ENCODE assay signal across 8 mouse cellular contexts in genomic region chr2:90667388-90668265, GRCm38 (mm10). TPM values are rescaled to one million over a fixed set of nuclear protein-coding genes. Genes with fewer than 3 reads are reported as not detected.
DNase-seq lines count a peak whose midpoint lies in the region; ATAC-seq lines count a peak whose summit lies in the region.

No protein-coding gene starts in this region.

- no peak overlapping the region for H3K27ac ChIP-seq in midbrain, embryonic 12.5 days (replicated peaks)
- H3K27ac ChIP-seq in midbrain, embryonic 10.5 days (replicated peaks) = no peak overlapping the region
- peak overlapping the region; percentile 85 for H3K27ac ChIP-seq in embryonic facial prominence, embryonic 13.5 days
- peak overlapping the region; percentile 64 for H3K27ac ChIP-seq in liver, embryonic 12.5 days

- H3K4me1 ChIP-seq in midbrain, embryonic 12.5 days = no peaks in the 10 kb centered on the region
- peaks cover 9% of the 10 kb centered on the region; the same call in 1 of the 2 replicates for H3K4me1 ChIP-seq in midbrain, embryonic 10.5 days
- peaks cover 19% of the 10 kb centered on the region for H3K4me1 ChIP-seq in embryonic facial prominence, embryonic 13.5 days
- peaks cover 32% of the 10 kb centered on the region for H3K4me1 ChIP-seq in liver, embryonic 12.5 days

- peak overlapping the region; percentile 34; the same call in 1 of the 2 replicates for H3K9ac ChIP-seq in midbrain, embryonic 12.5 days (replicated peaks)
- 0 out of 2 replicates have a peak overlapping the region, but pooled peaks have one; percentile 27 for H3K9ac ChIP-seq in embryonic facial prominence, embryonic 13.5 days
- H3K9ac ChIP-seq in liver, embryonic 12.5 days = peak overlapping the region; percentile 23; the same call in 1 of the 2 replicates

- H3K4me3 ChIP-seq in midbrain, embryonic 12.5 days = no peak overlapping the region
- H3K4me3 ChIP-seq in midbrain, embryonic 10.5 days = no peak overlapping the region
- H3K4me3 ChIP-seq in embryonic facial prominence, embryonic 13.5 days = peak overlapping the region; percentile 16
- peak overlapping the region; percentile 18 for H3K4me3 ChIP-seq in liver, embryonic 12.5 days

- WGBS in midbrain, embryonic 12.5 days = 54% methylated on average over 21 of the region's 21 CpGs
- WGBS in midbrain, embryonic 10.5 days = 58% methylated on average over 21 of the region's 21 CpGs
- WGBS in embryonic facial prominence, embryonic 13.5 days = 11% methylated on average over 21 of the region's 21 CpGs
- 22% methylated on average over 21 of the region's 21 CpGs for WGBS in liver, embryonic 12.5 days (ENCODE audit: insufficient replicate concordance)

- DNase-seq in midbrain, embryonic 10.5 days (ENCODE audit: low spot score) = no peak
- DNase-seq in spleen, adult 12 weeks (ENCODE audit: low spot score) = peak; percentile 52
- no peak for DNase-seq in adrenal gland, adult 2 months
- no peak for DNase-seq in cerebellum, adult 9-11 months

- no peaks in the 10 kb centered on the region for H3K27me3 ChIP-seq in midbrain, embryonic 12.5 days
- H3K27me3 ChIP-seq in midbrain, embryonic 10.5 days (ENCODE audit: low read depth, poor library complexity, severe bottlenecking) = no peaks in the 10 kb centered on the region
- H3K27me3 ChIP-seq in embryonic facial prominence, embryonic 13.5 days = no peaks in the 10 kb centered on the region
- no peaks in the 10 kb centered on the region for H3K27me3 ChIP-seq in liver, embryonic 12.5 days (replicated peaks)

- no peak overlapping the region for H3K4me2 ChIP-seq in midbrain, embryonic 12.5 days (replicated peaks)
- peak overlapping the region; percentile 49 for H3K4me2 ChIP-seq in embryonic facial prominence, embryonic 13.5 days
- H3K4me2 ChIP-seq in liver, embryonic 12.5 days = peak overlapping the region; percentile 57

- no peaks in the 10 kb centered on the region; the same call in 1 of the 2 replicates for H3K9me3 ChIP-seq in midbrain, embryonic 12.5 days
- no peaks in the 10 kb centered on the region for H3K9me3 ChIP-seq in midbrain, embryonic 10.5 days (replicated peaks)
- 0 out of 2 replicates have a peak, but pooled peaks cover 4% of the 10 kb centered on the region for H3K9me3 ChIP-seq in embryonic facial prominence, embryonic 13.5 days
- H3K9me3 ChIP-seq in liver, embryonic 12.5 days (replicated peaks) = peaks cover 8% of the 10 kb centered on the region; the same call in 1 of the 2 replicates

- H3K36me3 ChIP-seq in midbrain, embryonic 12.5 days = no peaks in the 10 kb centered on the region
- H3K36me3 ChIP-seq in midbrain, embryonic 10.5 days = no peaks in the 10 kb centered on the region
- H3K36me3 ChIP-seq in embryonic facial prominence, embryonic 13.5 days = no peaks in the 10 kb centered on the region
- no peaks in the 10 kb centered on the region for H3K36me3 ChIP-seq in liver, embryonic 12.5 days

- no peak for ATAC-seq in midbrain, embryonic 12.5 days (ENCODE audit: low FRiP score, low read depth)
- ATAC-seq in embryonic facial prominence, embryonic 13.5 days (ENCODE audit: insufficient number of reproducible peaks, insufficient read depth, low FRiP score, low TSS enrichment, low read depth) = peak; percentile 64; the same call in 1 of the 2 replicates
- ATAC-seq in inflammation-experienced regulatory T-cells, adult 6 months = peak; percentile 89
- ATAC-seq in liver, embryonic 12.5 days = peak; percentile 92

RNA-seq across cellular contexts. Expression of gene Nup160, which starts 9.4 kb away (rescaled TPM):
- polyA plus RNA-seq in midbrain, embryonic 12.5 days (2016; fragmentation: Nextera tagmentation; extraction: Ambion mirVana) = 47.8 and 50.1 TPM in 2 replicates
- polyA plus RNA-seq in midbrain, embryonic 10.5 days (2016; fragmentation: Nextera tagmentation; extraction: Ambion mirVana) = 62.2 and 62.5 TPM in 2 replicates
- polyA plus RNA-seq in embryonic facial prominence, embryonic 13.5 days (2015; fragmentation: Nextera tagmentation; extraction: Ambion mirVana) = 43.6 and 44.6 TPM in 2 replicates
- 10 to 100 TPM; 26.4 to 31.6 (median 30.5) TPM for polyA plus RNA-seq in inflammation-experienced regulatory T-cells, adult 6 months (2017; shearing (Covaris generic))
- polyA plus RNA-seq in liver, embryonic 12.5 days (2016; fragmentation: Nextera tagmentation; extraction: Ambion mirVana) = 60.3 and 61.3 TPM in 2 replicates
- total RNA-seq in adrenal gland, adult 2 months (2021) = 10 to 100 TPM; 18.8 to 19.7 TPM
- polyA plus RNA-seq in adrenal gland, adult 2 months (2012; rRNA removed) = 1.3 and 2.1 TPM in 2 replicates

Comparison
In these comparisons a context has a peak if more than half of its experiments do, and no peak if none do; other contexts are left out.
1. H3K27ac ChIP-seq: peak in embryonic facial prominence, embryonic 13.5 days (single experiment) and liver, embryonic 12.5 days (single experiment); none in midbrain, embryonic 12.5 days (single experiment) and midbrain, embryonic 10.5 days (single experiment).
2. H3K4me3 ChIP-seq: peak in embryonic facial prominence, embryonic 13.5 days (single experiment) and liver, embryonic 12.5 days (single experiment); none in midbrain, embryonic 12.5 days (single experiment) and midbrain, embryonic 10.5 days (single experiment).
3. Peak in every context shown above with its lines, with median percentiles within 50 percentile points of each other: H3K9ac ChIP-seq.